Mouse (Mus musculus) midbrain, embryonic 12.5 days (tissue): ENCODE data around the gene Galt. TPM values are rescaled to one million over a fixed set of nuclear protein-coding genes. Genes with fewer than 3 reads are reported as not detected.
"Not testable (repeated sequence)": the region's sequence is repeated elsewhere in the genome, so short reads cannot be mapped to it uniquely, and the experiment has no call there.

Source experiments
- ATAC-seq: fragments of 200-750 bp; cut with Nextera tagmentation; 2 replicates; pipeline ENCODE4 v1.8.0; 2017; ENCODE audit warnings: low read depth, moderate TSS enrichment, moderate library complexity; ENCODE audit not compliant: low FRiP score
- H3K27ac ChIP-seq: fragments of 300-500 bp; sonication (generic); replicated peaks from 2 replicates; pipeline ENCODE4 v1.5.1; 2016; ENCODE audit warnings: mild to moderate bottlenecking
- H3K27me3 ChIP-seq: fragments of 300-500 bp; sonication (generic); 2 replicates; pipeline ENCODE4 v1.6.1; 2016; ENCODE audit warnings: mild to moderate bottlenecking
- H3K36me3 ChIP-seq: fragments of 300-500 bp; sonication (generic); 2 replicates; pipeline ENCODE4 v1.6.1; 2016
- H3K4me1 ChIP-seq: fragments of 300-500 bp; sonication (generic); 2 replicates; pipeline ENCODE4 v1.6.1; 2016
- H3K4me2 ChIP-seq: fragments of 300-500 bp; sonication (generic); replicated peaks from 2 replicates; pipeline ENCODE4 v1.6.1; 2016; ENCODE audit warnings: mild to moderate bottlenecking, moderate library complexity
- H3K4me3 ChIP-seq: fragments of 300-500 bp; sonication (generic); 2 replicates; pipeline ENCODE4 v1.5.1; 2016; ENCODE audit warnings: mild to moderate bottlenecking
- H3K9ac ChIP-seq: fragments of 300-500 bp; sonication (generic); replicated peaks from 2 replicates; pipeline ENCODE4 v1.6.1; 2016; ENCODE audit warnings: mild to moderate bottlenecking, moderate library complexity
- H3K9me3 ChIP-seq: fragments of 300-500 bp; sonication (generic); 2 replicates; pipeline ENCODE4 v1.6.1; 2016; ENCODE audit warnings: mild to moderate bottlenecking
- WGBS: fragments of 180-500 bp; shearing (Covaris S2); methylation state at CpG from one replicate; pipeline ENCODE4 v1.1.7; 2016; 5-methylcytosine and 5-hydroxymethylcytosine counted together
- polyA plus RNA-seq: library from polyadenylated mRNA; unstranded; fragments of >200 nt; fragmentation: Nextera tagmentation; extraction: Ambion mirVana; gene quantifications from 2 replicates; pipeline ENCODE4 v1.2.1, GENCODE M21; 2016

The Galt gene
- polyA plus RNA-seq, 1 experiment from 2014 or later: 25.5 TPM

- no peaks in the 10 kb centered on the region for H3K9me3 ChIP-seq
- no peak overlapping the region; the same call in 1 of the 2 replicates for H3K4me3 ChIP-seq
- H3K4me1 ChIP-seq: peaks cover 34% of the 10 kb centered on the region
- H3K27me3 ChIP-seq: no peaks in the 10 kb centered on the region
- 36% methylated on average over 8 of the region's 8 CpGs for WGBS
- H3K9ac ChIP-seq: peak overlapping the region; percentile 62; the same call in 1 of the 2 replicates
- H3K4me2 ChIP-seq: 0 out of 2 replicates have a peak overlapping the region, but pooled peaks have one; percentile 64
- peak overlapping the region; percentile 52; the same call in 1 of the 2 replicates for H3K27ac ChIP-seq
- H3K36me3 ChIP-seq: no peaks in the 10 kb centered on the region
- ATAC-seq: no peak
These were observed 7.2 kb downstream of the Galt start for GRCm38 (mm10) chr4:41762099-41762687.

GRCm38 (mm10) chr4:41762688-41763114, 7.7 kb downstream of the Galt start:
- not testable (repeated sequence) for ATAC-seq, H3K36me3 ChIP-seq, H3K9me3 ChIP-seq, H3K4me3 ChIP-seq, H3K27me3 ChIP-seq
- Histone ChIP-seq H3K9ac (peak overlapping the region; percentile 11; the same call in 1 of the 2 replicates), H3K4me2 (0 out of 2 replicates have a peak overlapping the region, but pooled peaks have one; percentile 64), H3K27ac (0 out of 2 replicates have a peak overlapping the region, but pooled peaks have one; percentile 52), H3K4me1 (peaks cover 34% of the 10 kb centered on the region)
- 49% methylated on average over 8 of the region's 8 CpGs for WGBS

GRCm38 (mm10) chr4:41763176-41763575, 8.1 kb downstream of the Galt start:
- H3K9me3 ChIP-seq, H3K36me3 ChIP-seq, H3K4me3 ChIP-seq, H3K27me3 ChIP-seq, H3K27ac ChIP-seq, H3K4me2 ChIP-seq, ATAC-seq, H3K9ac ChIP-seq: not testable (repeated sequence)
- 93% methylated on average over 4 of the region's 6 CpGs for WGBS
- H3K4me1 ChIP-seq: peaks cover 34% of the 10 kb centered on the region

DNA sequence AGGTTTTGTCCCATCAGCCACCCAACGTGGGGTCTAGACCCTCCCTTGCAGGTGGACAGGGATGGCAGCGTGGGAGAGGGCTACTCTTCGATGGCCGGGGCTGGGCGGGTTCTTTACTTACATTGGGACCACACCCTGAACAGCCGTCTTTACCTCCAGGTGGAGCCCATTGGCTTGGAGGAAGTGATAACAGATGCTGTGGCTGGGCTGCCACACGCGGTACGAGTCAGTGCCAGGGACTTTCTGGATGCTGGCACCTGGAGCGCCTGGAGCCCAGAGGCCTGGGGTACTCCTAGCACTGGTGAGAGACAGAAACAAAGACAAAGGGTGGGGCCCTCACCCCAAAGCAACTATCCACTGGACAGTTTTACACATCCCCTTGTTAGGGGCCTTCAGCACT, 12.3 kb downstream of the Galt start:
- H3K36me3 ChIP-seq, H3K9ac ChIP-seq, H3K4me2 ChIP-seq, ATAC-seq, H3K9me3 ChIP-seq, H3K27ac ChIP-seq, H3K4me3 ChIP-seq, H3K4me1 ChIP-seq, H3K27me3 ChIP-seq: not testable (repeated sequence)
- WGBS: 87% methylated on average over 10 of the region's 10 CpGs

DNA sequence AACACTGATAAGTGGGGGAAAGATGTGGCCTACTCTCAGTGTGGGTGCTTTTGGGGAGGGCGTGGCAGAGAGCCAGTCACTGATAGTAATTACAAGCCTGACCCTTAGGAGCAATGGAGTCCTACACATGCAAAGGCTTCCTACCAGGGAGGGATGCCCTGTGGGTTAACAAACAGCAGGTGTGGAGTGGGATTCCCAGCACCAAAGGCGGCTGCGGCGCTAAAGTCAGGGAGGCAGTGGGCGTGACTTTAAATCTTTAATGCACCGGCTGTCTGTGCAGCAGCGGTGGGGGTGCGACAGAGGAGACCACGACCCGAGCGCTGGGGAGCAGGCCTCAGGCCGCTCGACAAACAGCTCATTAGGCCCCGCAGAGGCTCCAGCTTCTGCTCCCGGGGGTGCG, 17.9 kb downstream of the Galt start:
- not testable (repeated sequence) for H3K9me3 ChIP-seq, H3K27ac ChIP-seq, ATAC-seq, H3K27me3 ChIP-seq, H3K36me3 ChIP-seq, H3K4me1 ChIP-seq
- peak overlapping the region; percentile 46 for H3K4me2 ChIP-seq
- peak overlapping the region; percentile 26 for H3K4me3 ChIP-seq
- 6% methylated on average over 7 of the region's 16 CpGs for WGBS
- 0 out of 2 replicates have a peak overlapping the region, but pooled peaks have one; percentile 28 for H3K9ac ChIP-seq

- peak overlapping the region; percentile 59 for H3K9ac ChIP-seq
- not testable (repeated sequence) for ATAC-seq, H3K36me3 ChIP-seq, H3K4me1 ChIP-seq, H3K9me3 ChIP-seq, H3K27me3 ChIP-seq
- under 1% methylated on average over 18 of the region's 25 CpGs for WGBS
- peak overlapping the region; percentile 35; the same call in 1 of the 2 replicates for H3K27ac ChIP-seq
- peak overlapping the region; percentile 53 for H3K4me2 ChIP-seq
- H3K4me3 ChIP-seq: peak overlapping the region; percentile 48
These were observed 18.5 kb downstream of the Galt start for GRCm38 (mm10) chr4:41773502-41773901.

GRCm38 (mm10) chr4:41774002-41774401, 19.0 kb downstream of the Galt start, which contains the start of gene Ccl27a:
Gene Ccl27a (minus strand): TSS chr4:41774247.
- Histone ChIP-seq H3K4me3 (peak within 1 kb of the TSS; percentile 48), H3K9ac (peak within 1 kb of the TSS; percentile 59), H3K4me2 (peak within 1 kb of the TSS; percentile 53), H3K27ac (peak within 1 kb of the TSS; percentile 35; the same call in 1 of the 2 replicates)
- not testable (repeated sequence) for ATAC-seq, H3K36me3 ChIP-seq, H3K27me3 ChIP-seq, H3K4me1 ChIP-seq, H3K9me3 ChIP-seq
- WGBS: 0% methylated on average over 12 of the region's 14 CpGs

- H3K4me1 ChIP-seq, ATAC-seq, H3K36me3 ChIP-seq, H3K9me3 ChIP-seq, H3K27me3 ChIP-seq: not testable (repeated sequence)
- Histone ChIP-seq H3K9ac (0 out of 2 replicates have a peak overlapping the region, but pooled peaks have one; percentile 15), H3K4me2 (peak overlapping the region; percentile 48), H3K4me3 (peak overlapping the region; percentile 35), H3K27ac (peak overlapping the region; percentile 30; the same call in 1 of the 2 replicates)
- 53% methylated on average over 3 of the region's 3 CpGs for WGBS
These were observed 19.5 kb downstream of the Galt start for GRCm38 (mm10) chr4:41774506-41774905.

GRCm38 (mm10) chr4:41775840-41776239, 20.8 kb downstream of the Galt start:
- H3K9me3 ChIP-seq, H3K9ac ChIP-seq, H3K27ac ChIP-seq, H3K27me3 ChIP-seq, H3K4me2 ChIP-seq, H3K36me3 ChIP-seq, H3K4me1 ChIP-seq, ATAC-seq, H3K4me3 ChIP-seq: not testable (repeated sequence)
- WGBS: 87% methylated on average over 1 of the region's 1 CpGs

DNA sequence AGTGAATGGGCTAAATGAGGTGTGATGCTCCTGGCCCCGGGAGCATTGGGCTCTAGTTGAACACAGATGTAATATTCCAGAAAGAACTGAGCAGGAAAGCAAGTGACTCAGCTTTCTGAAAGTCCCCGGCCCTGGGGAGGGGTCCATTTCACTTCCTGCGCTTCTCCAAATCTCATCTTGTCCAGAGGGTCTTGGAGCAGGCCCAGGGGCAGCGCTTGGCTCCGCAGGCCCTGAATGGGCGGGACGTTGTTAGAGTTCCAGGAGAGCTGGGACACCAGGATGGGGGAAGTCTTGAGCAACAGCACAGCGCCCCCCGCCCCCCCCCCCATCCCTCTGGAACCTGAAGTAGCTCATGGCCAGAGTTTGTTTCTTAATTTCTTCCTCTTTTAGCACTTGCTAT, 26.2 kb downstream of the Galt start:
- not testable (repeated sequence) for H3K4me2 ChIP-seq, H3K9me3 ChIP-seq, H3K27ac ChIP-seq, H3K4me1 ChIP-seq, H3K36me3 ChIP-seq, H3K4me3 ChIP-seq, ATAC-seq, H3K9ac ChIP-seq, H3K27me3 ChIP-seq
- 20% methylated on average over 9 of the region's 9 CpGs for whole genome bisulfite sequencing

GRCm38 (mm10) chr4:41781748-41782485, 26.9 kb downstream of the Galt start:
- not testable (repeated sequence) for H3K9me3 ChIP-seq, H3K4me2 ChIP-seq, H3K4me3 ChIP-seq, H3K27ac ChIP-seq, H3K36me3 ChIP-seq, H3K4me1 ChIP-seq, ATAC-seq, H3K9ac ChIP-seq, H3K27me3 ChIP-seq
- 17% methylated on average over 14 of the region's 21 CpGs for whole genome bisulfite sequencing

GRCm38 (mm10) chr4:41782711-41783110, 27.7 kb downstream of the Galt start:
- H3K4me2 ChIP-seq, H3K9me3 ChIP-seq, H3K9ac ChIP-seq, H3K4me3 ChIP-seq, H3K27ac ChIP-seq, H3K27me3 ChIP-seq, H3K36me3 ChIP-seq, ATAC-seq, H3K4me1 ChIP-seq: not testable (repeated sequence)
- WGBS: 6% methylated on average over 4 of the region's 4 CpGs
